Mouse (Mus musculus) left cerebral cortex, postnatal 10 days (tissue): ENCODE data around the gene Zfp503. TPM values are rescaled to one million over a fixed set of nuclear protein-coding genes. Genes with fewer than 3 reads are reported as not detected.

Experiments used
- DNase-seq, 2 experiments: peaks; one replicate each; pipeline ENCODE4 v3.0.0; 2021 to 2022; ENCODE audit warnings: low spot score in 2 of 2, mixed read lengths in 1 of 2; ENCODE audit errors: extremely low spot score in 1 of 2
- intact Hi-C: fragments of 180-260 bp; cut with DNase I; formaldehyde crosslinking; loops from one replicate; pipeline ENCODE4 v1.15.1; 2025
- total RNA-seq, 2 experiments: library from RNA; stranded (reverse); gene quantifications; 2 replicates each; pipeline ENCODE4 v1.2.3; 2021

Gene Zfp503
- total RNA-seq, 2 experiments from 2014 or later: 2.6 to 3.2 TPM

DNA sequence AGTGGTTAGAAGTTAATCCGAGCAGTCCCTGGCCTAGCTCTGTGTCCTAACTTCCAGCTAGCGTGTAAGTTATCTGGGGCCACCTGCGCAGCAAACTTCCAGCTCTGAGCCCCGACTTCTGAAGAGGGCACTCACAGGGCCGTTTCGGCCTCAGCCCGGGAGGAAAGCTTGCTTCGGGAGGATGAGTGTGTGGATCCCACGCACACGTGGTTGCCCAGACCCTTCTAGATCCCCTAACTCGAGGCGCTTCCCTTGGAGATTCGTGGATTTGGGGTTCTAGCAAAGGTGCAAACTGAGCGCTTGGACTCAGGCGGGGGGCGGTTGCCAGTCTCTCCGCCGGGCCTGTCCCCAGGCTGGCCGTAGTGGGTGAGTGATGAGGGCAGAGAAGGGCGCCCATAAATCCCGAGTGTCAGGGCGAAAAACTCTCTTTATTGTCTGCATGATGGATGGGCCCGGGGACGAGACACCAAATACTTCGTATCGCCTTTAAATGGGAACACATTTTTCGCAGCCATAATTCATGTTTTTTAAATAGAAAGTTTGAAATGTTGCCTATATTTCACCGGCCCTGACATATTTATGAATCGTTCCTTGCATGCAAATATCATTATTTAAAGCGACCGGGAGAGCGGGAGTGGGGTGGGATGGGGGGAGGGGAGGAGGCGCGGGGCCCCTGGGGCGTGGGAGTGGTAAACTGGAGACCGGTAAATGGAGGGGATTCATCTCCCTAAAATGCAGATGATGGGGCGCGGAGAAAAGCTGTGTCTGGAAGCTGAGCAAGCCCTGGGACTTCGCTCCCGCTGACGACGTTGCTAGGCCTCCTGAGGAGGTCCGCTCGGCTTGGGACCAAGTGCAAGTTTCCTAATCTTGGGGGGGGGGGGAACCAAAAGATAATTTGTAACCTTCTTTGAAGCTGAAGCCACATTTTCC, 4.9 kb upstream of the Zfp503 start:
- no peak for DNase-seq
- intact Hi-C loops: no loop called here

DNA sequence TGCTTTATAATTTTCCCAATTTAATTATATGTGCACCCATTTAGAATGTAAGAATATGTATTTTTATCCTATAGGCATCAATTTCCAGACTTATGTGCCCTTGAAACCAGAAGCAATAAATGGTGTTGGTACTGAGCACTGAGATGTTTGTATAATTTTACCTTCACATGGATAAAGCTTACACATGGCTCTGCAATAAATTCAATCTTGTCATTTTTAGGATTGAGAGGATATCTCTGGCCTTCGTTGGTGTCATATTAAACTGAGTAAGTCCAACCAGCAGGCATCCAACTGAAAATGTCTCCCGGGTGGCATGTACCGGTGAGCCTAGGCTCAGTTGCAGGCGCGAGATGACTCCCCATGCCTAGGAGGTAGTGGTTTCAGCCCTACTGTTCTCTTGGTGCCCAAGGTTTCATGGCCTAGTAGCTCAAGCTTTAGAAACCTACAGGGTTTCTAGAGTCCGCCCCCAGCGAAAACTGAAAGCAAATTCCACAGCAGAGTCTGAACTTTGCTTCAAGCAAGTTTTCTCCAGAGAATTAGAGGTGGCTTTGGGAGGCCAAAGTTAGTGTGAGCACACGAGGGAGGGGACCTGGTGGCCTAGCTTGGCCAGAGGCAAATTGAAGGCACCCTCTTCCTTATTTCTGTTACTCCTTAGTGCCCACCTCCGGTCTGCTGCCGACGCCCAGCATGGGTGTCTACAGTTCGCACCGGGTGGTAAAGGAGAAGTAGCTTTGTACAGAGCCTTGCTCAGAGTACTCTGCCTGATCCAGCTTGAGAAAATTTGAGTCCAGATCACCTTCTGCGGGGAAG, 4.1 kb upstream of the Zfp503 start:
- intact Hi-C loops: no loop called here
- DNase-seq: no peak

DNA sequence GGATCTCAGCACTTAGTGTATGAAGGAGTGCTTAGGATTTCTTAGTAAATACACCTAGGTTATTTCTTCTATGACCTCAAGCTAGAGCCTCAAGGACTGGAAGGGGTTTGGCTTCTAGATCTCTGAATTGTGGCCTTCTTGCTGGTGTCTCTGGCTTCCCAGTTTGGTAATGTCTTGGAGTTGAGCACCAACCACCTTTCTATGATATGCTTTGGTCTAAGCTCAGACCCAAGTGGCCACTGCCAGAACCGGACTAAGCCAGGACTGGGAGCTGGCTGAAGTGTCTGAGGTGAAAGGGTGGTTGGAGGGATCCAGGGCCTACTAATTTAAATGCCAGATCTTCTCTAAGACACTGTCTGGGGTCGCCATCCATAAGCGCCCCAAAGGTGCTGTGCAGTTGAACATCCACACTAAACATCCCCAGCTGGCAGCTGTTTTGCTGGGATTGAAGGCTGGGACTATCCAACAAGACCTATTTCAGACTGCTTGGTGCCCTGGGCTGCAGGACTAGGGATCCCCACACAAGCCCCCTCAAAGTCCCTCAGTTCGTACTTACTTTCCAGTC, 3.0 kb upstream of the Zfp503 start:
- intact Hi-C loops: no loop called here
- DNase-seq: no peak

DNA sequence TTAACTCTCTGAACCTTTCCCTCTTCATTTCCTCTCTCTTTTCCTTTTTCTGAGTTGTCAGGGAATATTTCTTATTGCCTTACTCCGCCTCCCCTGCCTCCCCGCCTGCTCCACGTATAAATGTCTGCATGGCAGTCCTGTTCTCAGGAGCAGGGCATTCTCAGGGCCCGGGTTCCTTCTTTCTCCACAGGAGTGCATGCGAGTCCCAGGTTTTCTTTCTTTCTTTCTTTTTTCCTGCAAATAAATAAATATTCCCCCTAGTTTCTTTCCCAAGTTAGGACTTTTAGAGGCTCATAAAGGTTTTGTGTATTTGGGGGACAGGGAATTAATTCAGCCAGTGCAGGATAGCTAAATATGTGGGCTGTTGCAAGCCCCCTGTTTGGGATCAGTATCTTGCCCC, 2.5 kb upstream of the Zfp503 start:
- no peak for DNase-seq
- intact Hi-C loops: no loop called here

- intact Hi-C loops: no loop called here
- no peak for DNase-seq
These were observed 1.9 kb upstream of the Zfp503 start for GRCm38 (mm10) chr14:21991251-21991780.

DNA sequence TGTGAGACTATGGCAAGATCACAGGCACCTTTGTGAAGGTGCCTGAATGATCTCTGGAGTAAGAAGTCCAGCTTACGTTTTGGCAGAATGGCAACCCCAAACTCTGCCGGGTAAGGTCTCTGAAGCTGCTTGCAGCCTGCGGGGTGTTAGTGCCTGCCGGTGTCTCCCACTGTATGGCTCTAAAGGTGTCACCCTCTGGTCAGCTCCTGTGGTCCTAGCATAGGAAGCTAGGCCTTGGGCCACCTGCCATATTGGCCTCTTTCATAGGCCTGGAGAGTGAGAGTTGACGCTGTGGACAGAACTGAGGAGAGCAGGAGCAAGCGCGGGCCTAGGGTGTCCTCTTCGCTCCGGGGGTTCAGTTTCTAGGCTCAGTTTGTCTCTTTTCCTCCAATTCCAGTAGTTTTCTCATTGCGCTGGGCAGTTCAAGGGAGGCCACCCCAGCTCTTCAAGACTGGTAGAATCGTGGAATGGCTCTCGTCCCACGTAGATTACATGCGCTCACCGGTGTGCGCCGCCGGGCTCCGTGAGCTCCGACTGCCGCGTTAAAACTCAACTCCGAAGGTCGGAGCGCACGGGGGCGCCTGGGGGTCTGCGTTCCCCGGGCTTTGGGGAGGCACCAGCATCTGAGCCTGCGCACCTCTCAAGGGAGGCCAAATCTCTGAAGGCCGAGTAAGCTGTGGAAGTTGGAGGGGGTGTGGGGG, 1.1 kb upstream of the Zfp503 start:
- intact Hi-C loops: no loop called here

GRCm38 (mm10) chr14:21988577-21989290, 667 bp downstream of the Zfp503 start:
- intact Hi-C loops: loop anchor here (5.0 to 10.0 kb wide), 5 partner anchors 186 to 1539 kb away; no protein-coding TSS in a partner anchor
- no peak for DNase-seq

More for the DNA sequence above, 1.1 kb upstream of the Zfp503 start:
- DNase-seq: no peak

DNA sequence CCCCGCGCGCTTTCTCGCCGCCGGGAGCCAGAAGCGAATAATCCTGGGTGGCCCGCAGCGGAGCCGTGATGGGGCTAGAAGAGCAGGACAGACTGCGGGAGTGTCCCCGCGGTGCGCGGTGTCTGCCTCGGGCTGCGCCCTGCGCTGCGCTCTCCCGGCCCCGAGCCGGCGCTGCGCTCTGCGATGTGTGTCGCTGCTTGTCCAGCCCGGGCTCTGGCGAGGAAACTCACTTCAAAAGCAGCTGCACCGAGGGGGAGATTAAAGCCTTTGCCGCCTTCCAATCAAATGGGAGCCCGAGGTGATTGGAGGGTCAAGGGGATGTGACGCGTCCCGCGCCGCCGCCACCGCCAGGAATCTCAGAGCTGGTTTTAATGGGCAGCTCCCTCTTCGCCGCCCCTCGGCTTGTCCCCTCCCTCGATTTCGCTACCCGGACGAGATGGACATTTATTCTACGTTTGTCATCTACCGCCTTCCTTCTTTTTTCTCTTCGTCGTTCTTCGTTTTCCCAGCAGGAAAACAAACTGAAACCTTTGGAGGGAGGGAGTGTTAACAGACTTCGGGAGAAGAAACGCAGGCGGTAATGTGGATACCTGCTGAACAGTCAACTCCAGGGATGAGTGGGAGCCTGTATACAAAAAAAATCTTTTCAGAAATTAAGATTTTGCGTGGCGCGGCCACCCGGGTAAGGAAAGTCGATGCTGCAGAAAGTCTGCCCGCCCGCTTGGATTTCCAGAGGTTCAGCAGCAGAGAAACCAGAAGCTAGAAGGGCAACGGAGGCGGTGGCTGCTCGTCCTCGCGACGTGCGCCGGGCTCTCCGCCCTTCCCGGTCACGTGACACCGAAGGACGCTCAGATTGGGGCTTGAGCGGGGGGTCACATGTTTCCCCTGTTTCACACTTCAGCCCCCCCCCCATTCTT, 1.5 kb downstream of the Zfp503 start:
- intact Hi-C loops: loop anchor here (2.0 to 10.0 kb wide), 6 partner anchors 187 to 1539 kb away; no protein-coding TSS in a partner anchor
- peak; percentile 84 to 97 for DNase-seq

GRCm38 (mm10) chr14:21986733-21987659, 2.4 kb downstream of the Zfp503 start:
- DNase-seq: peak in 1 of 2 experiments; percentile 78
- intact Hi-C loops: loop anchor here (2.0 to 10.0 kb wide), 6 partner anchors 188 to 1540 kb away; no protein-coding TSS in a partner anchor

- DNase-seq: peak; percentile 81 to 92
- intact Hi-C loops: loop anchor here (2.0 to 10.0 kb wide), 6 partner anchors 189 to 1541 kb away; no protein-coding TSS in a partner anchor
These were observed 3.2 kb downstream of the Zfp503 start for GRCm38 (mm10) chr14:21985981-21986732.

DNA sequence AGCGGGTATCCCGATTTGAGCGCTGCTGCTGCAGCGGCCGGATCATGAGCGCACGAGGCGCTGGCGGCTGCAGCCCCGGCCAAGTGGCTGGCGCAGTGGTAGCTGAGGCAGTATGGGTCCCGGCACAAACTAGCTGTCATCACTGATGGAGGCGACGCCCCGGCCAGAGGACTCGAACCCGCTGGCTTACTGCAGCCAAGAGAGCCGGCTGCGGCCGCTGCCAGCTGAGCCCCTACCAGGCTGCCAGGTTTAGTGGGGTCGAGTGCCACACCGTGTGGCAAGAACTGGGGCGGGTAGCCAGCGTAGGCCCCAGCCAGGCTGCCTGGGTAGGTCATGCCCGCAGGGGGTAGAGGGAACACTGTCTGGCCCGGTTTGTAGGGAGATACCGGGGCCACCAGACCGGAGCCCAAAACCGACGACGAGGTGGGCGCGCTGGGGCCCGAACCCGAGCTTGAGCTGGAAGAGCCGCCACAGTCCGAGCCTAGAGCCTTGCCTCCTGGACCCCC, 3.9 kb downstream of the Zfp503 start:
- no peak for DNase-seq
- intact Hi-C loops: loop anchor here (5.0 to 10.0 kb wide), 5 partner anchors 189 to 1542 kb away; no protein-coding TSS in a partner anchor

- peak in 1 of 2 experiments; percentile 42 for DNase-seq
These were observed 4.5 kb downstream of the Zfp503 start for GRCm38 (mm10) chr14:21984757-21985425.

DNA sequence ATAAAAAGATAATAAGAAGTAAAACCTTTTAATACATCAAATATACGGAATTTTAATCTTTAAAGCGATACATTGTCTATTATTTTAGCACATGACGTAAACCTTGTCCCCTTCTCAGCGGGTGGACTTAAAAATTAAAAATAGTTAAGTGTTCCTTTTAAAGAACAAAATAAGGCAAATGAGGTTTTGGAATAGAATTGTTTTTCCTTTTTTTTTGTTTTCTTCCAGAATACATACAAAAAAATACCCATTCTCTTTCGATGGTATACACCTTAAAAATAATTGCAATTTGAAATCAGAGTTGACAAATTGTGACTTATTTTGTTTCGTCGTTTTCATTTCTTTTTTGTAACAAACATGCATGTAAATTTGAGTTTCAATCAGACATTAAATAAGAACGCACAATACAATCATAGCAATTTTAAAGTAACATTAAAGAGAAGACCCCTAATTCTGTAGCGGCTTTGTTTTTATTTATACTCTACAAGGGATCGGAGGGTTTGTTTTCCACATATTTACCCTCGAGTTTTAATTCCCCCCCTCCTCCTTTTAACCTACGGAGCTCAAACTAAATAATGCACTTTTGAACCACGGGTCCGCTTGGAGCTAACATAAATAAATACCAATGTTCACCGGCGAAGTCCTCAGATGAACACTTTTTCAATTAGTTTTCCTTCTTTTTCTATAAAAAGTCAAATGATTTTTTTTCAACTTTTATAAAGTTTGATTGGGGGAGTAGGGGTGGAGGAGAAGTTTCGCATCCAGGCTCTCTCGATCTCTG, 5.3 kb downstream of the Zfp503 start:
- intact Hi-C loops: loop anchor here (10.0 kb wide), 3 partner anchors 191 to 1421 kb away; no protein-coding TSS in a partner anchor
- no peak for DNase-seq

More at GRCm38 (mm10) chr14:21984757-21985425, 4.5 kb downstream of the Zfp503 start:
- intact Hi-C loops: loop anchor here (5.0 to 10.0 kb wide), 5 partner anchors 190 to 1542 kb away; no protein-coding TSS in a partner anchor
